Mouse (Mus musculus): ENCODE results near the gene Ppp2r1b. TPM values are rescaled to one million over a fixed set of nuclear protein-coding genes. Genes with fewer than 3 reads are reported as not detected.

Gene Ppp2r1b
- 42.1 and 54.9 TPM in 2 replicates for total RNA-seq (2012; rRNA removed)
- 39.3 and 39.6 TPM in 2 replicates for total RNA-seq (2014; rRNA removed)
- 63.6 and 66.6 TPM in 2 replicates for polyA plus RNA-seq (2012; ENCODE audit: insufficient read length, low read depth)

DNA sequence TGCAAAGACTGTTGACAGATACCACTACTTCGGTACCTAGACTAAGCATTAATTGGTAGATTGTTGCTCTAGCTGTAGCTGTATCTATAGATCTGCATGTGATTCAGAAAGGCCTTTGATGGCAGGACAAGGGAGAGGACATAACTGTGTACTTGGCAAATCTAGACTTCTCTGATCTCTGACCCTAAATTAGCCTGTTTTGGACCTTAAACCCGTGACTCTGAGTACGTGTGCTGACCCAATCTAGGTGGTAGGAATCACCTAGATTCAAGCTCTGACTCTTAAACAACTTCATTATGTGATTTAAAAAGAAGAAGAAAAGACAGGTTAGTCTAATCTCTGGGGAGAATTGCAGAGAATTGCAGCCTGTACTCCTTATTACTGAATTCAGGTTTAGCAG, at the start of gene Ppp2r1b:
Ppp2r1b (plus strand) TSS at position 221 of the 400 bp plus-strand sequence.
- Histone ChIP-seq H3K4me1 (ENCODE audit: control insufficient read depth in 1 of 2, insufficient read depth in 2 of 2) (peaks cover 13 to 32% of the 10 kb centered on the region in 2 experiments), H3K9me3 (replicated peaks; ENCODE audit: low read length) (no peaks in the 10 kb centered on the region), H3K36me3 (replicated peaks in 1 of 2; ENCODE audit: control insufficient read depth in 1 of 2, insufficient read depth in 1 of 2, low read length in 1 of 2) (peaks cover 11 to 37% of the 10 kb centered on the region in 2 experiments), H3K9ac (ENCODE audit: insufficient read depth, low read depth) (no peak within 1 kb of the TSS), H3K79me2 (replicated peaks; ENCODE audit: control insufficient read depth, extremely low read depth, insufficient read depth, poor library complexity, severe bottlenecking) (no peaks in the 10 kb centered on the region), H3K27ac (ENCODE audit: insufficient read depth, low read depth) (no peak within 1 kb of the TSS), H3K27me3 (replicated peaks) (no peaks in the 10 kb centered on the region), H3K4me3 (replicated peaks in 1 of 3; ENCODE audit: low read depth in 2 of 3, low read length in 2 of 3, poor library complexity in 1 of 3) (no peak within 1 kb of the TSS), H3K4me2 (ENCODE audit: insufficient read depth, low read depth, poor library complexity, severe bottlenecking) (no peak within 1 kb of the TSS)
- dilution Hi-C loops (cut with MboI; ENCODE audit: extremely low pct_ligation_motif_present, extremely low pct_unique_long_range_greater_than_20kb, low sequenced_read_pairs) (no loop called here), in situ Hi-C loops (cut with MboI; ENCODE audit: low pct_ligation_motif_present, low pct_unique_long_range_greater_than_20kb, low sequenced_read_pairs) (loop anchor here (25.0 kb wide), 1 partner anchor 292 kb away; no protein-coding TSS in a partner anchor)
- no peak for TF ChIP-seq NRF1 (IDR thresholded peaks at IDR 0.05; ENCODE audit: low read depth, low read length)
- TF ChIP-seq ZMIZ1 (IDR thresholded peaks at IDR 0.05; ENCODE audit: low read depth, low read length): no peak
- no peak for TF ChIP-seq POLR2A (IDR thresholded peaks at IDR 0.05; ENCODE audit: low read depth, low read length)
- TF ChIP-seq TBP (conservative IDR thresholded peaks at IDR 0.05; ENCODE audit: low read depth, low read length): no peak
- no peak for TF ChIP-seq E2F4 (IDR thresholded peaks at IDR 0.05; ENCODE audit: insufficient replicate concordance, low read depth, low read length)
- no peak for TF ChIP-seq HCFC1 (IDR thresholded peaks at IDR 0.05; ENCODE audit: low read depth, low read length)
- TF ChIP-seq KAT2A (IDR thresholded peaks at IDR 0.05; ENCODE audit: insufficient replicate concordance, low read length): no peak
- no peak for TF ChIP-seq POLR2AphosphoS2 (IDR thresholded peaks at IDR 0.05; ENCODE audit: low read depth, low read length)
- TF ChIP-seq CHD2 (IDR thresholded peaks at IDR 0.05; ENCODE audit: low read length): no peak
- TF ChIP-seq MEF2A (IDR thresholded peaks at IDR 0.05; ENCODE audit: borderline replicate concordance, low read depth, low read length): no peak
- TF ChIP-seq BHLHE40 (IDR thresholded peaks at IDR 0.05; ENCODE audit: low read depth, low read length): no peak
- no peak for TF ChIP-seq PAX5 (IDR thresholded peaks at IDR 0.05; ENCODE audit: low read length)
- no peak for TF ChIP-seq ZC3H11A (IDR thresholded peaks at IDR 0.05; ENCODE audit: low read depth, low read length)
- TF ChIP-seq JUN (IDR thresholded peaks at IDR 0.05; ENCODE audit: insufficient read depth, low read depth, low read length): no peak
- no peak for TF ChIP-seq NELFE (IDR thresholded peaks at IDR 0.05; ENCODE audit: low read depth, low read length)
- no peak for TF ChIP-seq USF2 (conservative IDR thresholded peaks at IDR 0.05; ENCODE audit: low read depth, low read length)
- TF ChIP-seq JUND (conservative IDR thresholded peaks at IDR 0.05; ENCODE audit: low read depth, low read length): no peak
- no peak for DNase-seq (ENCODE audit: extremely low read depth)

DNA sequence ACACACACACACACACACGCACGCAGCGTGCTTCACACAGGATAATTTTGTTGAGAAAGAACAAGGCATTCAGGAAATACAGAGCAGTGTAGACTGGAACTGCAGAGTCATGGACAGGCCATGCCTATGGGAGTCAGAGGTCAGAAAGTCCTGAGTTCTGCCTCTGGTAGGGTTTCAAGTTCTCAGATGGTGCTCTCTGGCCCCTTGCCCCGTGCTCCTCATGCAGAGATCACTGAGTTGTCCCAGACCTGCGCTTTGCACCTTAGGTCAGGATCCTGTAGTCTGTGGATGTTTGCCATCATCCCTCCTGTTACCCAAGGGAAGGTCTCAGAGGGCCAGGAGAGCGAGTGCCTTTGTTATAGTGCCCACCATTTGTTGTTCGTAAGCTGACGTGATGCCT, 48.3 kb upstream of the Ppp2r1b start:
- Histone ChIP-seq H3K4me3 (replicated peaks in 1 of 3; ENCODE audit: low read depth in 2 of 3, low read length in 2 of 3, poor library complexity in 1 of 3) (no peak overlapping the region), H3K4me2 (ENCODE audit: insufficient read depth, low read depth, poor library complexity, severe bottlenecking) (no peak overlapping the region), H3K27ac (ENCODE audit: insufficient read depth, low read depth) (no peak overlapping the region), H3K27me3 (replicated peaks) (no peaks in the 10 kb centered on the region), H3K9me3 (replicated peaks; ENCODE audit: low read length) (no peaks in the 10 kb centered on the region), H3K4me1 (ENCODE audit: control insufficient read depth in 1 of 2, insufficient read depth in 2 of 2) (peaks cover 0 to 4% of the 10 kb centered on the region in 2 experiments; a peak in 1 of 4 replicates), H3K9ac (ENCODE audit: insufficient read depth, low read depth) (no peak overlapping the region), H3K36me3 (replicated peaks in 1 of 2; ENCODE audit: control insufficient read depth in 1 of 2, insufficient read depth in 1 of 2, low read length in 1 of 2) (peaks cover 17 to 84% of the 10 kb centered on the region in 2 experiments), H3K79me2 (replicated peaks; ENCODE audit: control insufficient read depth, extremely low read depth, insufficient read depth, poor library complexity, severe bottlenecking) (no peaks in the 10 kb centered on the region)
- TF ChIP-seq NELFE (IDR thresholded peaks at IDR 0.05; ENCODE audit: low read depth, low read length) (no peak), NRF1 (IDR thresholded peaks at IDR 0.05; ENCODE audit: low read depth, low read length) (no peak), GABPA (IDR thresholded peaks at IDR 0.05; ENCODE audit: insufficient replicate concordance, low read depth, low read length) (no peak), RCOR1 (conservative IDR thresholded peaks at IDR 0.05; ENCODE audit: low read depth, low read length) (no peak), ELF1 (IDR thresholded peaks at IDR 0.05; ENCODE audit: low read depth, low read length) (no peak), MAZ (IDR thresholded peaks at IDR 0.05; ENCODE audit: low read depth, low read length) (no peak), MYC (IDR thresholded peaks at IDR 0.05; ENCODE audit: low read depth, low read length) (no peak), HCFC1 (IDR thresholded peaks at IDR 0.05; ENCODE audit: low read depth, low read length) (no peak), PAX5 (IDR thresholded peaks at IDR 0.05; ENCODE audit: low read length) (no peak), JUN (IDR thresholded peaks at IDR 0.05; ENCODE audit: insufficient read depth, low read depth, low read length) (no peak), CHD2 (IDR thresholded peaks at IDR 0.05; ENCODE audit: low read length) (no peak)
- dilution Hi-C loops (cut with MboI; ENCODE audit: extremely low pct_ligation_motif_present, extremely low pct_unique_long_range_greater_than_20kb, low sequenced_read_pairs): no loop called here
- no peak for DNase-seq (ENCODE audit: extremely low read depth)
- in situ Hi-C loops (cut with MboI; ENCODE audit: low pct_ligation_motif_present, low pct_unique_long_range_greater_than_20kb, low sequenced_read_pairs): no loop called here
